Mouse (Mus musculus) central nervous system, embryonic 14 days (tissue): ENCODE results near the gene B3galt6. TPM values are rescaled to one million over a fixed set of nuclear protein-coding genes. Genes with fewer than 3 reads are reported as not detected.

Experiments
- polyA plus RNA-seq: library from polyadenylated mRNA; depleted of rRNA; stranded (reverse); fragments of >200 nt; gene quantifications from 2 replicates; pipeline ENCODE4 v1.2.3, GENCODE M21; 2012; rRNA removed

B3galt6 gene
- 15.3 and 15.5 TPM in 2 replicates for polyA plus RNA-seq

DNA sequence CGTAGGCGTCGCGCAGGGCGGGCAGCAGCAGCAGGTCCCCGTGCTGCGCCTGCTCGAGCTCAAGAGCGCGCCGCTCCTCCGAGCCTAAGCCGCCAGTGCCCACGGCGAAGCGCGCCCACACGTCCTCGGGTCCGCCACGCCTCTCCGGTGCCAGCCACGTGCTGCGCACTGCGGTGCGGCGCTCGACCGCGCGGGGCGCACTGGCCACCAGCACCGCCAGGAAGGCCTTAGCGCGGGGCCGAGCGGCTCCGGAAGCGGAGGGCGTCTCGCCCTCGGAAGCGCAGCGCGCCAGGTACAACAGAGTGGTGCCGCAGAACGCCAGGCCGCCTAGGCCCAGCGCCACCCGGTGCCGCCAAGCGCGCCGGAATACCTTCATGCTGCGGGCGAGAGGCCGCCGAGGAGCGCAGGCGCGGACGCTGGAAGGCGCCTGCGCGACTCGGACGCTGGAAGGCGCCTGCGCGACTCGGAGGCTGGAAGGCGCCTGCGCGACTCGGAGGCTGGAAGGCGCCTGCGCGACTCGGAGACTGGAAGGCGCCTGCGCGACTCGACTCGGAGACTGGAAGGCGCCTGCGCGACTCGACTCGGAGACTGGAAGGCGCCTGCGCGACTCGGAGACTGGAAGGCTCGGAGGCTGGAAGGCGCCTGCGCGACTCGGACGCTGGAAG, at the start of gene B3galt6, which contains the start of gene Sdf4:
Gene B3galt6 (minus strand): TSS at position 409 of the 665 bp plus-strand sequence.
Gene Sdf4 (plus strand): TSS at position 632 of the 665 bp plus-strand sequence.

DNA sequence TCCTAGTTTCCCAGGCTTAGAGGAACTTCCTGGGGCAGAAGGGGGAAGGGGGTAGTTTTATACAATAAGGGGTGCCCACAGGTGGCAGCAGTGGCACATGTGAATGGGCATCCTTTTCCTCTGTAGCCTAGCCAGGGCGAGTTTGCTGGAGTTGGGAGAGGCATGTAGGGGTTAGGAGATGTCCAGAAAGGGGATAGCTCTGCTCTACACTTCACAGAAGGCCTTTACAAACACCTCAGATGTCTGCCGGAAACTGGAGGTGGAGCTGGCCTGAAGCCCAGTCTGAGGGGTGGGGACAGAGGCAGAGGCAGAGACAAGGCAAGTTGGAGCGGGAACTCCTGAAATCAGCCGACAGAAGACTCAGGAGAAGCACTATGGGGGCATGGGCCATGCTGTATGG, 33.6 kb upstream of the B3galt6 start, which contains the start of gene Tnfrsf18:
Gene Tnfrsf18 (plus strand): TSS at position 152 of the 400 bp plus-strand sequence.

GRCm38 (mm10) chr4:156013637-156014036, 21.2 kb upstream of the B3galt6 start, which contains the start of gene Tnfrsf4:
TSS of gene Tnfrsf4 (plus strand) at chr4:156013843.

GRCm38 (mm10) chr4:155962167-155962971, 30.1 kb downstream of the B3galt6 start, which contains the start of gene C1qtnf12:
TSS of gene C1qtnf12 (plus strand) at chr4:155962318.

DNA sequence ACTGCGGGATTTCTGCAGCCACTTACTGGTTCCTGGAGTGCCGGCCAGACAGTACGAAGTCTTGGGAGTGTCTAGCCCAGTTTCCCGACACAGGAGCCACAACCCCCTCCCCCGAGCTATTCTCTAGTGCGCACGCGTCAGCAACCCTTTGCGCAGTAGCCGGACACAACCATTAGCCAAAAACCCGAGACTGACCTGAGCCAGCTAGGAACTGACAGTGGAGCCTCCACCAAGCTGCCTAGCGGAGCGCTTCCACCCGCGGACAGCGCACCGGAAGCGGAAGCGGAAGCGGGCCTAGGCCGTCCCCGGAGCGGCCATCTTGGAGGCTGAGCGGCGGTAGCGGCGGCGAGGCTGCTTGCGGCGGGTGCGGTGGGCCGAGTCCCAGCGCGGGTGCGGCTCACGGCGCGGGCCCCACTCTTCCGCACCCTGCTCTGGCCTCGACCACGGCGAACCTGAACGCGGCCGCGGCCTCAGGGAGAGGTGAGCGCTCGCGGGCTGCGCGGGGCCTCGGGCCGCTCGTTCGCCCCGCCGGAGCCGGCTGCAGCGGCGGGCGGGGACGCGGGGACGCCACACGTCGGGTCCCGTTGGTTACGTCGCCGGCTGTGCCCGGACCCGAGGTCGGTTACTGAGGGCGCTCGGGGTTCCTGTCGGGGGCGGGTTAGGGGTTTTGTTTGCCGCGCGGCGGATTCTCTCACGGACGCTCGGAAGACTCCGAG, 48.8 kb downstream of the B3galt6 start, which contains the start of gene Ube2j2:
Gene Ube2j2 (plus strand): TSS at position 298 of the 716 bp plus-strand sequence.

Other genes with a start within 250 kb of the B3galt6 start
- 107 TPM in 2 replicates for gene Atad3a, start 231.6 kb downstream of the B3galt6 start, polyA plus RNA-seq
- gene Vwa1, start 218.0 kb downstream of the B3galt6 start, polyA plus RNA-seq: 18.5 and 19.0 TPM in 2 replicates
- 0.98 and 1.3 TPM in 2 replicates for gene Tmem88b, start 206.8 kb downstream of the B3galt6 start, polyA plus RNA-seq
- 0.06 TPM in 1 of 2 replicates, not detected in the other for gene Ankrd65, start 202.2 kb downstream of the B3galt6 start, polyA plus RNA-seq
- gene Mrpl20, start 189.8 kb downstream of the B3galt6 start, polyA plus RNA-seq: 121 and 130 TPM in 2 replicates
- gene Ccnl2, start 180.2 kb downstream of the B3galt6 start, polyA plus RNA-seq: 221 and 226 TPM in 2 replicates
- 107 and 111 TPM in 2 replicates for gene Aurkaip1, start 161.4 kb downstream of the B3galt6 start, polyA plus RNA-seq
- 46.6 and 77.3 TPM in 2 replicates for gene Mxra8, start 153.0 kb downstream of the B3galt6 start, polyA plus RNA-seq
- gene Dvl1, start 145.2 kb downstream of the B3galt6 start, polyA plus RNA-seq: 149 and 150 TPM in 2 replicates
- gene Tas1r3, start 129.3 kb downstream of the B3galt6 start, polyA plus RNA-seq: 0.53 and 0.79 TPM in 2 replicates
- gene Cptp, start 123.2 kb downstream of the B3galt6 start, polyA plus RNA-seq: 20.1 and 21.9 TPM in 2 replicates
- 67.9 and 76.2 TPM in 2 replicates for gene Ints11, start 123.1 kb downstream of the B3galt6 start, polyA plus RNA-seq
- gene Pusl1, start 100.9 kb downstream of the B3galt6 start, polyA plus RNA-seq: 87.2 and 88.3 TPM in 2 replicates
- 101 and 108 TPM in 2 replicates for gene Acap3, start 100.8 kb downstream of the B3galt6 start, polyA plus RNA-seq
- gene Ube2j2, start 48.8 kb downstream of the B3galt6 start, polyA plus RNA-seq: 117 and 126 TPM in 2 replicates
- gene C1qtnf12, start 30.3 kb downstream of the B3galt6 start, polyA plus RNA-seq: 9.6 and 14.8 TPM in 2 replicates
- 57.2 and 69.7 TPM in 2 replicates for gene Sdf4, start 223 bp upstream of the B3galt6 start, polyA plus RNA-seq
- gene Tnfrsf4, start 21.2 kb upstream of the B3galt6 start, polyA plus RNA-seq: 3.8 and 3.9 TPM in 2 replicates
- gene Tnfrsf18, start 33.5 kb upstream of the B3galt6 start, polyA plus RNA-seq: 0.29 and 0.54 TPM in 2 replicates
- 0.05 and 0.55 TPM in 2 replicates for gene Ttll10, start 66.8 kb upstream of the B3galt6 start, polyA plus RNA-seq
- gene 9430015G10Rik, start 117.3 kb upstream of the B3galt6 start, polyA plus RNA-seq: 62.6 and 67.3 TPM in 2 replicates
- gene Rnf223, start 137.9 kb upstream of the B3galt6 start, polyA plus RNA-seq: 2.3 and 3.0 TPM in 2 replicates
- gene Agrn, start 204.8 kb upstream of the B3galt6 start, polyA plus RNA-seq: 456 and 465 TPM in 2 replicates
- gene Isg15, start 208.2 kb upstream of the B3galt6 start, polyA plus RNA-seq: 10.0 and 16.4 TPM in 2 replicates
- 4.1 and 4.4 TPM in 2 replicates for gene AW011738, start 210.7 kb upstream of the B3galt6 start, polyA plus RNA-seq
- 1.0 and 1.1 TPM in 2 replicates for gene Perm1, start 223.2 kb upstream of the B3galt6 start, polyA plus RNA-seq
- 96.4 and 97.6 TPM in 2 replicates for gene Plekhn1, start 242.2 kb upstream of the B3galt6 start, polyA plus RNA-seq
- gene Noc2l, start 243.4 kb upstream of the B3galt6 start, polyA plus RNA-seq: 112 TPM in 2 replicates